Mouse (Mus musculus) liver, postnatal 0 days (tissue): Measurements from ENCODE around the gene Slc6a15. TPM values are rescaled to one million over a fixed set of nuclear protein-coding genes. Genes with fewer than 3 reads are reported as not detected.

Experiments
- ATAC-seq: fragments of 200-750 bp; cut with Nextera tagmentation; 2 replicates; pipeline ENCODE4 v1.8.0; 2017; ENCODE audit warnings: mild to moderate bottlenecking, moderate library complexity
- DNase-seq: peaks from one replicate; pipeline ENCODE4 v3.0.0-alpha.2; 2016
- H3K27ac ChIP-seq: fragments of 300-500 bp; sonication (generic); 2 replicates; pipeline ENCODE4 v1.5.1; 2014; ENCODE audit warnings: antibody characterized with exemption, moderate library complexity, mild to moderate bottlenecking, low read depth
- H3K27me3 ChIP-seq: fragments of 300-500 bp; sonication (generic); 2 replicates; pipeline ENCODE4 v1.6.1; 2014; ENCODE audit warnings: low read length, control low read depth, mixed read lengths; ENCODE audit not compliant: insufficient read depth
- H3K36me3 ChIP-seq: fragments of 300-500 bp; sonication (generic); replicated peaks from 2 replicates; pipeline ENCODE4 v1.6.1; 2014; ENCODE audit warnings: mild to moderate bottlenecking, control low read depth, low read length, moderate library complexity, mixed read lengths; ENCODE audit not compliant: insufficient read depth
- H3K4me1 ChIP-seq: fragments of 300-500 bp; sonication (generic); 2 replicates; pipeline ENCODE4 v1.6.1; 2014; ENCODE audit warnings: antibody characterized with exemption, mild to moderate bottlenecking, control low read depth; ENCODE audit not compliant: insufficient read depth
- H3K4me2 ChIP-seq: fragments of 300-500 bp; sonication (generic); 2 replicates; pipeline ENCODE4 v1.6.1; 2014; ENCODE audit warnings: low read depth, mild to moderate bottlenecking, low read length, moderate library complexity, mixed read lengths
- H3K4me3 ChIP-seq: fragments of 300-500 bp; sonication (generic); 2 replicates; pipeline ENCODE4 v1.5.1; 2014; ENCODE audit warnings: low read depth, low read length
- H3K9ac ChIP-seq: fragments of 300-500 bp; sonication (generic); replicated peaks from 2 replicates; pipeline ENCODE4 v1.6.1; 2014; ENCODE audit warnings: mild to moderate bottlenecking, moderate library complexity
- H3K9me3 ChIP-seq: fragments of 300-500 bp; sonication (generic); 2 replicates; pipeline ENCODE4 v1.6.1; 2016; ENCODE audit warnings: mild to moderate bottlenecking, control low read depth, low read length, mixed read lengths
- CTCF ChIP-seq: sonication (generic); IDR thresholded peaks from 2 replicates; pipeline ENCODE4 v1.5.1; 2016; ENCODE audit warnings: antibody characterized with exemption, low read depth
- EP300 ChIP-seq: IDR thresholded peaks from 2 replicates; pipeline ENCODE4 v1.6.1; 2016; ENCODE audit warnings: antibody characterized with exemption, low read depth, mild to moderate bottlenecking
- WGBS: fragments of 180-500 bp; shearing (Covaris S2); extraction: QIAGEN DNeasy Blood & Tissue Kit; methylation state at CpG from one replicate; pipeline ENCODE4 v1.1.7; 2014; ENCODE audit not compliant: insufficient replicate concordance; 5-methylcytosine and 5-hydroxymethylcytosine counted together
- polyA plus RNA-seq: library from polyadenylated mRNA; unstranded; fragments of >200 nt; fragmentation: Nextera tagmentation; extraction: Ambion mirVana; gene quantifications from 2 replicates; pipeline ENCODE4 v1.2.1, GENCODE M21; 2015

The Slc6a15 gene
- polyA plus RNA-seq, 1 experiment from 2014 or later: 0.02 TPM

DNA sequence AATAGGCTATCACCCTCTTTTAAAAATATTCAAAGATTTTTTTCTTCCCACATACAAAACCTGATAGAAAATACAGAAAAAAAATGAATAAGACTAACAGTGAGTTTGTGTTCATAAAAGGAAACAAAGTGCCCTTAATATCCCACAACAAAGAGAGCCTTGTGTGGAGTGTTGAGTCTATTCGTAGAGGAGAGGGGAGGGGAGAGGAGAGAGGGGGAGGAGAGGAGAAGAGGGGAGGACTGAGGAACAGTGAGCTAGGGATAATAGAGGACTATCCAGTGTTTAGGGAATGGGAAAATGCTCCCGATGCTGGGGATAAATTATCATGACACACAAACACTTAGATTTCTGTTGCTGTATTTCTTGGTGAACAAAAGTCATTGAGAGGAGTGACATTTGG lies 80.8 kb downstream of the Slc6a15 start:
- H3K9me3 ChIP-seq: no peaks in the 10 kb centered on the region
- WGBS: 73% methylated on average over 2 of the region's 2 CpGs
- no peaks in the 10 kb centered on the region for H3K36me3 ChIP-seq
- H3K27me3 ChIP-seq: no peaks in the 10 kb centered on the region
- no peak overlapping the region for H3K4me3 ChIP-seq
- no peak overlapping the region for H3K4me2 ChIP-seq
- H3K27ac ChIP-seq: no peak overlapping the region
- no peaks in the 10 kb centered on the region for H3K4me1 ChIP-seq
- ATAC-seq: no peak
- no peak overlapping the region for H3K9ac ChIP-seq
- DNase-seq: no peak
- TF ChIP-seq CTCF (no peak), EP300 (no peak)

DNA sequence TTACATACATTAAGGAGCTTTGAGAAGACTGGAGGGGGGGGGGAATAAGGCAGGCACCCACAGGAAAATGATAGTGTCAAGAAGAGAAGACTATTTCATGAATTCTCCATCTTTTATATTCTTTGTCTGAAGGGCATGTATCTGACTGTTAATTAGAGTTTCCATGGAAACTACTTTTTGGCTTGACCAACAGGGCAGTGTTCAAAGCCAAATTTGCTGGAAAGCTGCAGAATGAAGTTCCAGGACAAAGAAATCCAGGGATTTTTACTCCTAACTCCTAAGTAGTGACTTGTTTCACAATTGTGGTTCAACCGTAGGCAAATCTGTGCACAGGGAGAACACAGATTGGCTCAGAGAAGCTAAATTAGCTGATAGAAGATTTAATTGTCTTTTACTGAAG lies 90.3 kb downstream of the Slc6a15 start:
- DNase-seq (no peak), ATAC-seq (no peak)
- no peak for TF ChIP-seq CTCF
- TF ChIP-seq EP300: no peak
- no peak overlapping the region for H3K4me2 ChIP-seq
- WGBS: 79% methylated on average over 1 of the region's 1 CpGs
- no peaks in the 10 kb centered on the region for H3K36me3 ChIP-seq
- no peaks in the 10 kb centered on the region for H3K27me3 ChIP-seq
- H3K9ac ChIP-seq: no peak overlapping the region
- H3K9me3 ChIP-seq: no peaks in the 10 kb centered on the region
- no peaks in the 10 kb centered on the region for H3K4me1 ChIP-seq
- H3K4me3 ChIP-seq: no peak overlapping the region
- no peak overlapping the region for H3K27ac ChIP-seq

Other genes starting within 250 kb of the Slc6a15 start
- not detected in 2 replicates for gene Lrriq1, start 131.5 kb upstream of the Slc6a15 start, polyA plus RNA-seq